Mouse (Mus musculus) gastrocnemius, postnatal 14 days (tissue): Measurements from ENCODE around the gene Wee1. TPM values are rescaled to one million over a fixed set of nuclear protein-coding genes. Genes with fewer than 3 reads are reported as not detected.
"Not testable (repeated sequence)": the region's sequence is repeated elsewhere in the genome, so short reads cannot be mapped to it uniquely, and the experiment has no call there.

Experiments used
- DNase-seq: peaks from one replicate; pipeline ENCODE4 v3.0.0; 2021; ENCODE audit warnings: mixed read lengths
- intact Hi-C: fragments of 180-260 bp; cut with DNase I; formaldehyde crosslinking; loops from one replicate; pipeline ENCODE4 v1.15.1; 2025; ENCODE audit warnings: low total_unique reads
- total RNA-seq, 2 experiments: library from RNA; stranded (reverse); gene quantifications; 2 replicates each; pipeline ENCODE4 v1.2.3; 2021

Gene Wee1
- total RNA-seq, 2 experiments from 2014 or later: 4.3 to 6.4 TPM

DNA sequence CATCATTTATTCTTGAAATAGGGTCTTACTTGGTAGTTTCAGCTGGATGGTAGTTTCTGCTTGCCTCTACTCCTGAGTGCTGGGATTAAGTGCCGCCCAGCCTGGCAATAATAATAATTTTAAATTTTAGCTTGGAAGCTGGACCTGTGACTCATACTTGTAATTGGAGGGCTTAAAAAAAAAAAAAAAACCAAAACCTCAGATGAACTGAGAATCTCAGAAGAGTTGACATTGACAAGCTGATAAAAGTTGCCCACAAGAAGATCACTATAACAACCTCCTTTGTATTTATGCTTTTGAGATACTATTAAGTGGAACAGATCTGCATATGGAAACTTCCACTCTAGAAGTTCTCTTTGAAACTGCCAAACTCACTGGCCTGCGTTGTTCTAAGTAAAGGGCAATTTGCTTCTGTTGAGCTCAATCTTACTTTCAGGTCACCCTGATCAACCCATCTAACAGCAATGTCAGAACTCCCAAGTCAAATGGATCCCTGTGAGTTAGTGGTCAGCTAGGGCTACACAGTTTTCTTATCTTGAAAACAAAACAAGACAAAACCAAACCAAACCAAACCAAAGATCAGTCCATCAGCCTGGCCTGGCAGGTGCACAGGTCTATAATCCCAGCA lies 1.6 kb upstream of the Wee1 start:
- intact Hi-C loops: no loop called here

DNA sequence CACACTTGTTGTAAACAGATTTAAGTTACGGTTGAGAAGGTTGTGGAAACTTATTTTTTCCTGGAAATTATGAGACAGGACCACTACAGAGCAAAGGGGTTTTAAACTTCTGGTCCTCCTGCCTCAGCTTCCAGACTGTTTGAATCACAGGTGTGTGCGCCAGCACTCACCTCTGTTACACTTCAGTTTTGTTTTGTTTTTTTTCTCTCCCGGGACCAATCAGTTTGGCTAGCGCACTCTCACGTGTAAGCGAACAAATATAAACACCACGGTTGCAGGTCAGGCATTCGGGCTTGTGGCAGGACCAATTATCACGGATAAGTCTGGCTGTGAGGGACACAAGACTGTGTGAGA lies 707 bp upstream of the Wee1 start:
- intact Hi-C loops: no loop called here
- DNase-seq: no peak

More for the DNA sequence above, 1.6 kb upstream of the Wee1 start:
- no peak for DNase-seq

DNA sequence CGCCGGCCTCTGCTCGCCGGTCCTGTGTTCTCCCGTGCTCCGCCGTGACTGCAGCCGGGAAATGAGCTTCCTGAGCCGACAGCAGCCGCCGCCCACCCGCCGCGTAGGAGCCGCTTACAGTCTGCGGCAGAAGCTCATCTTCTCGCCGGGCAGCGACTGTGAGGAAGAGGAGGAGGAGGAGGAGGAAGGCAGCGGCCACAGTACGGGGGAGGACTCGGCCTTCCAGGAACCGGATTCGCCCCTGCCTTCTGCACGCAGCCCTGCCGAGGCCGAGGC lies 381 bp downstream of the Wee1 start:
- no peak for DNase-seq
- intact Hi-C loops: no loop called here

DNA sequence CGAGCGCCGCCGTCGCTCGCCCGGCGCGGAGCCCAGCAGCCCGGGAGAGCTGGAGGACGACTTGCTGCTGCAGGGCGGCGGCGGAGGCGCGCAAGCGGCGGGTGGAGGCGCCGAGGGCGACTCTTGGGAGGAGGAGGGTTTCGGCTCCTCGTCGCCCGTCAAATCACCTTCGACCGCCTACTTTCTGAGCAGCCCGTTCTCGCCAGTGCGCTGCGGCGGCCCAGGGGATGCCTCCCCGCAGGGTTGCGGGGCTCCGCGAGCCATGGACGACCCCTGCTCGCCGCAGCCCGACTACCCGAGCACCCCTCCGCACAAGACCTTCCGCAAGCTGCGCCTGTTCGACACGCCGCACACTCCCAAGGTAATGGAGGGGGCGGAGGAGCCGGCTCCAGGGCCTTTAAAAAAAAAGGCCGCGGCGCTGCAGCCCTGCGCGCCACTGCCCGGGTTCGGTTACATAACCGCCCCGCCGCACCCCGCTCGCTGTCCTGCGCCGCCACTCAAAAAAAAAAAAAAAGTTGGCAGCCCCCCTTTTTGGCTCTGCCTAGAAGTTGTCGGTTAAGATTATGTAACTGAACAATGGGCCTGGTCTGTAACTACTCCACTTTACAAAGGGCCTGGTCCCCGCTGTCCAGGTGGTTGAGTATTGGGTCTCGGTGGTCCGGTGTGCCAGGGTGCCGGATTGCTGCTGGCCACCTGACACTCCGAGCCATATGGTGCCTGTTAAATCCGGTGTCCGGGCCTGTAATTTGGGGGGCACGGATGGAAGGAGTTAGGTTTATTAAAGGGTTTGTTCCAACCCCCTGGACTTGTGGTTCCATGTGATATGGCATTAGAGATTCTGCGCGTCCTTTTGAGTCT lies 948 bp downstream of the Wee1 start:
- intact Hi-C loops: no loop called here
- DNase-seq: peak; percentile 71

DNA sequence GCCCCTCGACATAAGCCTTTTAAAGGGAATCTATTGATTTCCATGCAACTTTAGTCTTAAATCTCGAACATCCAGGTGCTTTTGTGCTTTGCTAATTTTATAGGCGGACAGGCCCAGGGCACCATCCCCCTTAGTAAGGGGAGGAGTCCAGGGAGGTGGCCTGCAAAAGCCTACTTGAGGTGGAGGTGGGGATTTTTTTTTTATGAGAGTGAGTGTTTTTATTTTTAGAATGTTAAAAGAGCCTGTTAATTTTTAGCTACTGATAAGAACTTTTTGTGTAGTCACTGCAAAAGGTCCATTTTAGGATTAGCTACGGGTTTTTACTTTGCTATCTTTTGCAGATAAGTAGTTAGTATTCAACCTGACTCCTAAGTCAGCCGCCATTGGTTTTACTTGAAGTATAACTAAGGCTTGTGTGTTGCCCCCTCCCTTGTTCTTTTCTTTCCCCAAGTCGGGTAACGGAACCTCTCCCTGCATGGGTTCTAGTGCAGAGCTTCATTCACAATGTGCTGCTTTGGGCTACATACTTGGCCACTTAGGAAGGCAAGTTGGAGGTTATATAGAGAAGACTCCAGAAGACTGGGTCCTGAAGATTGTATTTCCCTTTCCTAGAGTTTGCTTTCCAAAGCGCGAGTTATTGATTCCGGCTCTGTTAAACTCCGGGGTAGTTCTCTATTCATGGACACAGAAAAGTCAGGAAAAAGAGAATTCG lies 2.2 kb downstream of the Wee1 start:
- intact Hi-C loops: no loop called here

DNA sequence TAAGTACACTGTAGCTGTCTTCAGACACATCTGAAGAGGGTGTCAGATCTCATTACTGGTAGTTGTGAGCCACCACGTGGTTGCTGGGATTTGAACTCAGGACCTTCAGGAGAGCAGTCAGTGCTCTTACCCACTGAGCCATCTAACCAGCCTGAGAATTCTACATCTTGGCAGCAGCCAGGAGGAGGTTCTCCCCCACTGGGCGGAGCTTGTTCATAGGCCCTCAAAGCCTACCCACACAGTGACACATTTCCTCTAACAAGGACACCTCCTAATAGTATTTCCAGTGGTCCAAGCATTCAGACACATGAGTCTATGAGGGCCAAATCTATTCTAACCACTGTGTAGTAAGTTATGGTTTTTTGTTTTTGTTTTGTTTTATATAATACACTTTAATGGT lies 6.7 kb downstream of the Wee1 start:
- intact Hi-C loops: no loop called here
- DNase-seq: no peak

More for the DNA sequence above, 2.2 kb downstream of the Wee1 start:
- no peak for DNase-seq

DNA sequence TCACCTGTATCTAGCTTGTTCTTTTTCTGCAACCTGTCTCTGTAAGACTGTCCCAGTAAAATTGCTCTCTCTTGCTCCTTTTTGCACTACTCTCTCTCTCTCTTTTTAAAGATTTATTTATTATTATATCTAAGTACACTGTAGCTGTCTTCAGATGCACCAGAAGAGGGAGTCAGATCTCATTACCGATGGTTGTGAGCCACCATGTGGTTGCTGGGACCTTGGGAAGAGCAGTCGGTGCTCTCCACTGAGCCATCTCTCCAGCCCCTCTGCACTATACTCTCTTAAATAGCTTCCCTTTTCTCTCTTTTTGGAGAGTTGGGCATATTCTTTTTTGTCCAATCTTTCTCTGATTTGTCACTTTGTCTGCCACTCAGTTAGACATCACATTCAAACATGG lies 10.4 kb downstream of the Wee1 start:
- intact Hi-C loops, DNase-seq: not testable (repeated sequence)

DNA sequence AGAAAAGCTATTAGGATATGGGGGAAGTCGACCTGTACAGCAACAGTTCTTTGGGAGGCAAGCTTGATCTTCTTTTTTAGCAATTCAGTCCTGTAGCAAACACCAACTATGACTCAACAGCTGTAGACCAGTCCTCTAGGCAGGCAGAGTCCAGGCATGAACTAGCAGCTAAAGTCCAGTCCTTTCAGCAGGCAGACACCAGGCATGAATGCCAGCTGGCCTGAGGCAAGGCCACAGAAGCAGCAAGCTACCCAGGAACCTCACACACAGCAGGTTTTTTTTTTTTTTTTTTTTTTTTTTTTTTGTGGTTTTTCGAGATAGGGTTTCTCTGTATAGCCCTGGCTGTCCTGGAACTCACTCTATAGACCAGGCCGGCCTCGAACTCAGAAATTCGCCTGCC lies 12.1 kb downstream of the Wee1 start:
- intact Hi-C loops: no loop called here

DNA sequence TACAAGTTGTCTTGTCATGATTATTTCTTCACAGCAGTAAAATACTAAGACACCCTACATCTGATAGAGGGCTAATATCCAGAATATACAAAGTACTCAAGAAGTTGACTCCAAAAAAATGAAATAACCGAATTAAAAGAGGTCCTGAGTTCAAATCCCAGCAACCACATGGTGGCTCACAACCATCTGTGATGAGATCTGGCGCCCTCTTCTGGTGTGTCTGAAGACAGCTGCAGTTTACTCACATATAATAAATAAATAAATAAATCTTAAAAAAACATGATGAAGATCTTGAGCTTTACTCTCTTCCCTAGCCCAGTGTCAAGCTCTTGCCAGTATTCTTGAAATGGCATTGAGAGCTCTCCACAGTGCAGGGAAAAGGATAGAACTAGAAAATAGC lies 16.7 kb downstream of the Wee1 start:
- intact Hi-C loops: no loop called here
- no peak for DNase-seq

More for the DNA sequence above, 12.1 kb downstream of the Wee1 start:
- no peak for DNase-seq

DNA sequence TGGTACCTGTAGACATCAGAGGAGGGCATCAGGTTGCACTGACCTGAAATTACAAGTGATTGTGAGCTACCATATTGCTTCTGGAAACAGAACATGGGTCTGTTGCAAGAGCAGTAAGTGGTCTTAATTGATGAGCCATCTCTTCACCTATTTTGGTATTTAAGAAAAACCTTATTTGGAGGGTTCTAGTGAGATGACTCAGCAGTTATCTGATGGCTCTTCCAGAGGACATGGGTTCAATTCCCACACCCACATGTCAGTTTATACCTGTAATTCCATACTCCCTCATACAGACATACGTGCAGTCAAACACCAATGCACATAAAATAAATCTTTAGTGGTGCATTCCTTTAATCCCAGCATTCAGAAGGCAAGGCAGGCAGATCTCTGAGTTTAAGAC lies 22.0 kb downstream of the Wee1 start:
- intact Hi-C loops: no loop called here
- DNase-seq: no peak

DNA sequence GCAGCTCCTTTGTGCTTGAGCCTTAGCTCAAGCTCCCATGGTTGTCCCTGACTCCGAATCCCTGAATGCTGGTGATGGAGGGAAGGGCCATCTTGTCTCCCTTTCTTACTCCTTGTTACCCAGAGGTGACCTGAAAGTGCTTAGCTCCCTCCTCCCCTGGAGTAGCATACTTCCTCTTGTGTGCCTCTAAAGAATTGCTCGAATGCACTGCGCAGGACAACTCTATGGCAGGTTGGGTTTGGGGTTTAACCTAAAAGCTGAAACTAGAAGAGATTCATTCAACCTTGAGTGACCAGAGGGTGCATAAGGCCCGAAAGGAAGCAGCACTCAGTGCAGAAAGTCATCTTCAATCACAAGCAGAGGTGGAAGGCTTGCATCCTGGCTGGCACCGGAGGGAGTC lies 31.0 kb downstream of the Wee1 start:
- intact Hi-C loops: no loop called here
- no peak for DNase-seq

DNA sequence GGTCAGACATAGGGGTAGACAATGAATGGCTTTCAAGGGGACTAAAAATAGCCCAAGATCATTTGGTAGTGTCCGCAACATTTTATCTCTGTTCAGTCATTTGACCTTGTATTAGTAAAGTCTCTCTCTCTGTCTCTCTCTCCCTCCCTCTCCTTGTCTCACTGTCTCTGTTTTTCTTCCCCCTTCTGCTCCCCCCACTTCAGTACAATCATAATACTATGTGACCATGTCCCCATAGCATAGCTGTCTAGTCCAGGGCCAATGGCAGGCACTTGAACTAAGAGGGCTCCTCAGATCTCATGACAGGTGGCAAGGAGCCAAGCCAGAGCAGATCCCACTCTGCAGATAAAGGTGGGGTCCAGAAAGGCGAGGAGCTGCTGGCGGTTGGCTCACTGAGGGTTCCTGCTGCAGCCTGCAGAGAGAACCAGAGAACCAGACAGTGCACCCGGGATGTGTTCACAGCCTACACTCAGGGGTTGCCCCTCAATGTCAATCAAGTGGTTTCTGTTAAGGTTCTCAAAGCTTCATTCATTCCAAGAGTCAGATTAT lies 34.9 kb downstream of the Wee1 start:
- intact Hi-C loops: no loop called here
- peak; percentile 11 for DNase-seq

DNA sequence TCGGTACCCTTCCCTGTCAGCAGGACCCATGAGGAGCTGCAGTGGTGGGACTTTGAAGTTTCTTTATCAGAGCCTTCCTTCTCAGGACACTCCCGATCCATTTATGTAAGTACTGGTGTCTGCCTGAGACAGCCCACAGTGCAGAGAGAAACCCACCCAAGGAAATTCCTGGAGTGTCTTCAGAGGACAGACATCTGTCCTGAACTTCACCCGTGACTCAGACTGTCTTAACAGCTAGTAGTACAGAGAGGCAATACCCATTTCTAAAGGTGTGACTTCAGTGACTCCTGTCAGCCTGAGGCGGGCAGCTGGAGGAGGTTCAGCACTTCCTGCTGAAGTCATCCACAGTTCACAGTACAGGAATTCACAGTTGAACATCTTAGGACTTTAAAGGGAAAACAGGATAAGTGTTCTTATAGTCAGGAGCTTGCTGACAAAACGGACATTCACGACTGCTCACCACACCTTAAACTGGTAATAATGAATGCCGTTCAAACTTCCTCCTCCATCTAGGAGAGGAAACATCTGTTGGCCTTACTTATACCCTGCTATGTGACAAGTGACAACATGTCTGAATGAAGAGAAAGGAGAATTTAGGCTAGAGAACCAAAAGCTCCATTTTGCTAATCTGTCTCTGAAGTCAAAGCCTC lies 35.5 kb downstream of the Wee1 start:
- intact Hi-C loops: no loop called here
- no peak for DNase-seq

DNA sequence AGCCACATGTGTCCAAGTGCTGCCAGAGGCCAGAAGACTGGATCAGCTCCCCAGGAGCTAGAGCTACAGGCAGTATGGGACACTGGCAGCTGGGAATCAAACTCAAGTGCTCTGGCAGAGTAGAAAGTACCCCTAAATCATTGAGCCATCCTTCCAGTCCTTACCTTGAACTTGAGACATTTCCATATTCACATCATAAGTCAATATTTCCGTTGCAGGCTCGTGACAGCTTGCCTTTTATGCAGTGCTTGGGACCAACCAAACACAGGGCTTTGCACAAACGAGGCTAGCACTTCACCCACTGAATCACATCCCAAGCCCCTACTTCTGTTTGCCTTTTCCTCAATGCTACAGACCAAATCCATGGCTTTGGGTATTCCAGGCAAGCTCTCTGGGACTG lies 36.2 kb downstream of the Wee1 start:
- intact Hi-C loops: no loop called here
- DNase-seq: no peak

DNA sequence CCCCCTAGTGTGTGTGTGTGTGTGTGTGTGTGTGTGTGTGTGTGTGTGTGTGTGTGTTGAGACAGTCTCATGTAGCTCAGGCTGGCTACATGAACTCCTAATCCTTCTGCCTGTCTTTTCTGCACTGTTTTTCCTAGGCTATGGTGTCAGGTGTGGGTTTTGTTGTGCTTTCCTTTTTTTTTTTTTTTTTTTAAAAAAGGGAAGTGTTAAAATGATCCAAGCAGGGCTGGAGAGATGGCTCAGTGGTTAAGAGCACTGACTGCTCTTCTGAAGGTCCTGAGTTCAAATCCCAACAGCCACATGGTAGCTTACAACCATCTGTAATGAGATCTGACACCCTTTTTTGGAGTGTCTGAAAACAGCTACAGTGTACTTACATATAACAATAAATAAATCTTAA lies 38.3 kb downstream of the Wee1 start:
- DNase-seq, intact Hi-C loops: not testable (repeated sequence)

DNA sequence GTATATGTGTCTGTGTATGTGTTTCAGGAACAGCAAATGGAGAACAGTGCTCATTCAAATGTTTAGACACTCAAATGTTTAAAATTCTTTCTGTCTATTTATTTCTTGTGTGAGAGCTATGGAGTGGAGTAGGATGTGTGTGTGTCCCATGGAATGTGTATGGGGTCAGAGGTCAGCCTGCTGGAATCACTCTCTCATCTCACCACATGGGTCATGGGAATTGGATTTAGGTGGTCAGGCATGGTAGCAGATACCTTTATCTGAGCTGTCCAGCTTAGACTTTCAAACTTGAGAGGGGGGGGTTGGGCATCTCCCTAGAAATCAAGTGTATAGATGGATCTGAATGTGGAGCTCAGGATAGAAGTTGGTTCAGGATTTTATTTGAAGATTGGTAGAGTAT lies 38.8 kb downstream of the Wee1 start:
- intact Hi-C loops: no loop called here
- no peak for DNase-seq

DNA sequence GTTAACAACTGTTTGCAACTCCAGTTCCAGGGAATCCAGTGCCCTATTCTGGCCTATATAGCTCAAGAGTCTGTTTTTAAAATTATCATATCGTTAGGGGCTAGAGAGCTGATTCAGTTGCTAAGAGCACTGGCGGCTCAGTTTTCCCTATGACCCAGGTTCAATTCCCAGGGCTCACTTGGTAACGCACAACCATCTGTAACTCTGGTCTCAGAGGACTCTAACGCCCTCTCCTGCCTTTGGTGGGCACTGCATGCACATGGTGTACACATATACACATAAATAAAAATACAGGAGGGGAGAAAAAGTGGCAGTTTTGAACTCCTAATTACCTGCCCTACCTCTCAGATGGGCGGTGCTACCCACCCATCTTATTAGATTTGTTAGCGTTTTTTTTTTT lies 41.2 kb downstream of the Wee1 start:
- no peak for DNase-seq
- intact Hi-C loops: no loop called here

DNA sequence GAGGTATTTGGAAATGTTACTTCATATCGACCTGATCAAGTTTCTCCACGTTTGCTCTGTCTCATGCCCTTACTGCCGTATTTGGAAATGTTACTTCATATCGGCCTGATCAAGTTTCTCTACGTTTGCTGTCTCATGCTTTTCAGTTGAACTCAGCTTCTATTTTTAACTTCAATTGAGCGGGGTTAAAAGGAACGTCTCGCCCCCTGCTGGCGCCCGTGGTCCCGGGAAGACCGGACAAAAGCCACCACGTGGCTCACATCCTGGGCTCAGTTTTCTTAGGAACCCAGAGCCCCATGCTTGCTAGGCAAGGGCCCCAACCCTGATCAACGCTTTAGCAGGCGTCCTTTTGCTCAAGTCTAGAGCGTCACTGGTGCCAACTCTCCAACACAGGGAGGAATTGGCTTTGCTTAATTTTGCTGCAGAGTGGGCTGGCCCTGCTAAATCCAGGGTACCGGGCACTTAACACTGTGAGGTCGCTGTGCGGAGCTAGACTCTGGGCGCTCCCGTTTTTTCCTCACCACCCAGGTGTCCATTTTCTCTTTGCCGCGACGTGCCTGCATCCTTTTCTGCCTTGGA lies 42.3 kb downstream of the Wee1 start:
- intact Hi-C loops: no loop called here
- DNase-seq: peak; percentile 87

DNA sequence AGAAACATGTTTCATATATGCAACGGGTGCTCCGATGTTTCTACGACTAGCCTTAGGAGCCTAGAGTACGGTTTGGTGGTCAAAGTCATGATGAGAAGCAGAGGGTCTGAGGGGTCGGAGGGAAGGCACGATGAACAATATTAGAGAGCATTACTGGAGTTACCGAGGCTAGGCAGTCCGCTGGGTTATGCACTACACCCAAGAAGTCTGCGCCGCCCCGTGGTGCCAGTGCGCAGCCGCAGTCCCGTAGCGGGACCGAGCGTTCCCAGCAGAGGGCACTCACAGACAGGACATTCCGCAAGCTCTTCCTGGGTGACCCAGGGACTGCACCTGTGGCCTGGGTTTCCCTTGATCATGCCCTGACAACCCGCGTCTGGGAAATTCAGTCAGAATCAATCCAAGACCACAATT lies 42.9 kb downstream of the Wee1 start:
- DNase-seq: peak; percentile 92
- intact Hi-C loops: no loop called here

DNA sequence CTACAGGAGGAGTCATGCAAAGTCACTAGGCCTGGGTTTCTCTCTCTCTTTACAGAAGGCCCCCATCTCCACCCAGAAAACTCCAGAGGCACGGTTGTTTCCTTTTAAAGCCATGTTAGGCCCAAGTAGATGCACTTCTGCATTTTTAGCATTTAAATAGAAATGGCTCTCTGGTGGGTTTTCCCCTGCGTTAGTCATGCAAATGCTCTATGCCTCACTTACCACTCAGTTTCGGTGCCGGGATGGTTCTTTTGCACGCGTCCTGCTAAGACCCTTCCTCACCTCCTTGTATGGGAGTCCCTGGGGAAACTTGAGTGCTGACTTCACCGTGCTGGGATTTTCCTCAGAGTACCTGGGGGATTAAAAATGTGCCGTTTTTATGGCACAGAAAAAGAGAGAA lies 44.4 kb downstream of the Wee1 start:
- intact Hi-C loops: no loop called here
- no peak for DNase-seq
